Mouse (Mus musculus) megakaryocyte progenitor cell, adult 5-6 weeks (primary cell): Measurements from ENCODE around the gene Faf1. TPM values are rescaled to one million over a fixed set of nuclear protein-coding genes. Genes with fewer than 3 reads are reported as not detected.
A peak's percentile ranks its signal among the peaks of the same experiment; 100 is the strongest.

ENCODE experiments used
- ATAC-seq: replicated peaks from 2 replicates; pipeline ENCODE4 v1.8.0; 2016; ENCODE audit warnings: mild to moderate bottlenecking, moderate TSS enrichment, inconsistent platforms; ENCODE audit not compliant: poor library complexity
- total RNA-seq, 2 experiments: library from RNA; stranded (forward) in 1 of 2; stranded (reverse) in 1 of 2; fragments of 157-497, 149-512 nt in 1 of 2; fragments of 200-1000 nt in 1 of 2; gene quantifications; 2 replicates each; pipeline versions ENCODE4 v1.2.3 to v1.2.4; 2015 to 2017

The Faf1 gene
- 42.8 and 47.9 TPM in 2 replicates for total RNA-seq (2015)
- 41.4 and 54.7 TPM in 2 replicates for total RNA-seq (2017)

- ATAC-seq = peak; percentile 95
Observed at GRCm38 (mm10) chr4:109676218-109677215, at the start of gene Faf1. Gene Faf1 (plus strand): TSS chr4:109676588.

GRCm38 (mm10) chr4:109630215-109630614 lies 46.2 kb upstream of the Faf1 start:
- no peak for ATAC-seq

GRCm38 (mm10) chr4:109631029-109631428 lies 45.4 kb upstream of the Faf1 start:
- ATAC-seq = no peak

- ATAC-seq = peak; percentile 90
Observed at GRCm38 (mm10) chr4:109634971-109635370, 41.4 kb upstream of the Faf1 start.

GRCm38 (mm10) chr4:109639356-109639755 lies 37.0 kb upstream of the Faf1 start:
- peak; percentile 54; the same call in 1 of the 2 replicates for ATAC-seq

GRCm38 (mm10) chr4:109640141-109640540 lies 36.2 kb upstream of the Faf1 start:
- ATAC-seq = no peak

- no peak for ATAC-seq
Observed at GRCm38 (mm10) chr4:109641451-109641850, 34.9 kb upstream of the Faf1 start.

GRCm38 (mm10) chr4:109647281-109647680 lies 29.1 kb upstream of the Faf1 start:
- ATAC-seq = no peak

GRCm38 (mm10) chr4:109649331-109649730 lies 27.1 kb upstream of the Faf1 start:
- ATAC-seq = peak; percentile 31; the same call in 1 of the 2 replicates

GRCm38 (mm10) chr4:109653251-109653650 lies 23.1 kb upstream of the Faf1 start:
- no peak for ATAC-seq

- ATAC-seq = no peak
Observed at GRCm38 (mm10) chr4:109654701-109655100, 21.7 kb upstream of the Faf1 start.

GRCm38 (mm10) chr4:109655738-109656137 lies 20.6 kb upstream of the Faf1 start:
- ATAC-seq = no peak

- no peak for ATAC-seq
Observed at GRCm38 (mm10) chr4:109656301-109656700, 20.1 kb upstream of the Faf1 start.

GRCm38 (mm10) chr4:109657021-109657850 lies 19.2 kb upstream of the Faf1 start:
- ATAC-seq = peak; percentile 86

- peak; percentile 43 for ATAC-seq
Observed at GRCm38 (mm10) chr4:109657851-109658500, 18.4 kb upstream of the Faf1 start.

GRCm38 (mm10) chr4:109658826-109659225 lies 17.6 kb upstream of the Faf1 start:
- no peak for ATAC-seq

- no peak for ATAC-seq
Observed at GRCm38 (mm10) chr4:109659571-109659970, 16.8 kb upstream of the Faf1 start.

- no peak for ATAC-seq
Observed at GRCm38 (mm10) chr4:109660568-109660967, 15.8 kb upstream of the Faf1 start.

- no peak for ATAC-seq
Observed at GRCm38 (mm10) chr4:109661183-109661582, 15.2 kb upstream of the Faf1 start.

- no peak for ATAC-seq
Observed at GRCm38 (mm10) chr4:109662271-109662670, 14.1 kb upstream of the Faf1 start.

GRCm38 (mm10) chr4:109664091-109664490 lies 12.3 kb upstream of the Faf1 start:
- no peak for ATAC-seq
